Mouse (Mus musculus): Measurements from ENCODE around the gene Usp25. TPM values are rescaled to one million over a fixed set of nuclear protein-coding genes. Genes with fewer than 3 reads are reported as not detected.

The Usp25 gene
- polyA plus RNA-seq, 1 experiment from 2014 or later, result 29.9 TPM

DNA sequence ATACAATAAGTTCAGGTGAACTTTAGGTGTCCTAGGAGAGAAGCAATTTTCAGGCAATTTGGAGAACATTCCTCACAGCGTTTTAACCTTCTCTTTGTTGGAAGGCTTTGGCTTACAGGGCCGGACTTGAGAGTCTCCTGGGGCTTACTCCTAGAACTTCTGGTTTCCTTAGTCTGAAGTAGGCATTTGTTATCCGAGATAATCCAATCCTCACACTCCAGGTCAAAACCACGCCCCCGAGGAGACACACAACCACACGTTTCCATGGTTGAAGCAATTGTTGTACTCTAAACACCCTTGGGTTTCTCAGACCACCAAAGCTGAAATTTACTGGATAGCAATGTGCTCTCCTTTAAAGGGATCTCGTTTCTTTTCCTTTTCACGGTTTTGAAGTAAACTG lies 136.8 kb downstream of the Usp25 start:
- WGBS, result 61% methylated on average over 8 of the region's 8 CpGs
- Histone ChIP-seq H3K4me2 (no peak overlapping the region), H3K27ac (ENCODE audit: poor library complexity, severe bottlenecking) (no peak overlapping the region), H3K27me3 (replicated peaks) (no peaks in the 10 kb centered on the region), H3K36me3 (no peaks in the 10 kb centered on the region), H3K4me3 (no peak overlapping the region), H3K4me1 (replicated peaks) (no peaks in the 10 kb centered on the region), H3K9ac (no peak overlapping the region), H3K9me3 (replicated peaks) (no peaks in the 10 kb centered on the region)
- no peak for ATAC-seq (ENCODE audit: insufficient number of reproducible peaks, low FRiP score)

DNA sequence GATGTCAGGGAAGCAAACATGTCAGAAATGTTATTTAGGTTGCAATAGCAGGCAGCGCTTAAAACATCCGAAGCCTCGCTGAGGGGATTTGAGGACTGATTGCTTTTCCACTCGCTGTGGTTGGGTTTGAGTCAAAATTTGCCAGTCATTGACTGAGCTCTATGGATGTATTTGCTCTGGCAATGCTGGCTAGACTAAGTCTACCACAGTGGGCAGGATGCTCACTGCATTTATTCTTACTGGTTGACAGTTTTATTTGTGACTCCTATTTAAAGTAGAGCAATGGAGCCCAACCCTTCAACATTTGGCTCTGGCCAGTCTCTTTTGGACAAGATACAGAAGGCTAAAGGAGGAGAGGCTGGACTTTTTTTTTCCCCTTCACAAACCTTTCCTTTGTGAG lies 137.4 kb downstream of the Usp25 start:
- Histone ChIP-seq H3K9me3 (replicated peaks) (no peaks in the 10 kb centered on the region), H3K4me2 (no peak overlapping the region), H3K36me3 (no peaks in the 10 kb centered on the region), H3K9ac (no peak overlapping the region), H3K27ac (ENCODE audit: poor library complexity, severe bottlenecking) (no peak overlapping the region), H3K27me3 (replicated peaks) (no peaks in the 10 kb centered on the region), H3K4me3 (no peak overlapping the region), H3K4me1 (replicated peaks) (no peaks in the 10 kb centered on the region)
- no peak for ATAC-seq (ENCODE audit: insufficient number of reproducible peaks, low FRiP score)
- WGBS, result 81% methylated on average over 4 of the region's 4 CpGs

DNA sequence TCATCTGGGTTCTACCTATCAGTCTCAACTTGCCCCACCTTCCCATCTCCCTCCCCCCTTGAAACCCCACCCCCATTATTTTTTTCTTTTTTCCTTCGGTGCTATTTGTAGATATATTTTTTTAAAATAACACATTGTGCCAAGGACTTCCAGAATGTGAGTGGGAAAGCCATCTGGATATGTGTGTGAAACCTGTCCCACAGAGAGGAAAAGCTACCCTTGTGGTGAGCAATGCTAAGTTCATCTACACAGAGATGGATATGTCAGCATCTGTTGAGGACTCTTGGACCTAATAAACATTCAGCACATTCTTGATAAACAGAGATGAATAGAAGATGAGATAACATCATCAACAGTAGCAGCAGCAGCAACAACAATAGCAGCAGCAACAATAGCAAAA lies 138.8 kb downstream of the Usp25 start:
- ATAC-seq (ENCODE audit: insufficient number of reproducible peaks, low FRiP score), result no peak
- no peaks in the 10 kb centered on the region for H3K9me3 ChIP-seq (replicated peaks)
- no peak overlapping the region for H3K4me3 ChIP-seq
- H3K9ac ChIP-seq, result no peak overlapping the region
- H3K36me3 ChIP-seq, result no peaks in the 10 kb centered on the region
- WGBS, result 71% methylated on average over 1 of the region's 1 CpGs
- no peak overlapping the region for H3K4me2 ChIP-seq
- no peak overlapping the region for H3K27ac ChIP-seq (ENCODE audit: poor library complexity, severe bottlenecking)
- H3K27me3 ChIP-seq (replicated peaks), result no peaks in the 10 kb centered on the region
- no peaks in the 10 kb centered on the region for H3K4me1 ChIP-seq (replicated peaks)

DNA sequence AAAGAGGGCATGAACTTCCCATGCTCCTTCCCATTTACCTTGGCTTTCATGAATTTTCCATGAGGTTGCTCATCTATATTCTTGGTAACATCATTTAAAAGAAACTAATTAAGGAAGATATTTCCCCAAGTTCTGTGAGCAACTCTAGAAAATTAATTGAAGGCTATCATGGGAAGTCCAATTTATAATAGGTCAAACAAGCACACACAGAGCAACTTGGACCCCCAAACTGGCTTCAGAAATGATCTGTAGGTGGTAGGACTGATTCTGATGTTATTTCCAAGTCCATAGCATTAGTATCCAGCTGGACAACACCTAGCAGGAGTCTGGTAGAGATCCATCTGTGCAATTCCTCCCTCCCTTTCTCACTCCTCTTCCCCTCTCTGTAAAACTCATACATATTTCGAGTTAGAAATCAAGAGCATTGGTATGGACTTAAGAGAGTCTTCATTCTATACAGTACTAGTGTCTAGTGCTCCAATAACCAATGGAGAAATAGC lies 139.8 kb downstream of the Usp25 start:
- H3K4me3 ChIP-seq, result no peak overlapping the region
- H3K4me2 ChIP-seq, result no peak overlapping the region
- H3K9me3 ChIP-seq (replicated peaks), result no peaks in the 10 kb centered on the region
- no peak overlapping the region for H3K27ac ChIP-seq (ENCODE audit: poor library complexity, severe bottlenecking)
- no peak for ATAC-seq (ENCODE audit: insufficient number of reproducible peaks, low FRiP score)
- no peaks in the 10 kb centered on the region for H3K36me3 ChIP-seq
- WGBS, result 68% methylated on average over 1 of the region's 1 CpGs
- H3K9ac ChIP-seq, result no peak overlapping the region
- H3K27me3 ChIP-seq (replicated peaks), result no peaks in the 10 kb centered on the region
- no peaks in the 10 kb centered on the region for H3K4me1 ChIP-seq (replicated peaks)

DNA sequence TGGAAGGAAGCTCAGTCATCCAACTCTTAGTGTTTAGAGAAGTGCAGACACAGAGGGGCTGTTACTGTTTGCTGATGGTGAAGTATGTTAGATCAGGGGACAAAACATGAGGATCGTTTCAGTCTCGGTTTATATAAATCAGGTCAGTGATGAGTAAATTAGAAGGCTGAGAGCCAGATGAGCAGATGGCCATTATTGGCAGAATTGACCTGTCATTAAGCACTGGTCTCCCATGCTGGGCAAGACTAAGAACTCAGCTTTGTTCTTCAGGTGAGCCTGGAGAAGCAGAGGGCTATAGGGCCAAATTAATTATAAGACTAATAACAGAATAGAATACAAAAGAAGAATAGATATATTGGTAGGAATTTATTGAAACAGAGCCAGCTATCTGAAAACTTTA lies 140.3 kb downstream of the Usp25 start:
- Histone ChIP-seq H3K9me3 (replicated peaks) (no peaks in the 10 kb centered on the region), H3K9ac (no peak overlapping the region), H3K27ac (ENCODE audit: poor library complexity, severe bottlenecking) (no peak overlapping the region), H3K4me3 (no peak overlapping the region), H3K36me3 (no peaks in the 10 kb centered on the region), H3K4me2 (no peak overlapping the region), H3K4me1 (replicated peaks) (no peaks in the 10 kb centered on the region), H3K27me3 (replicated peaks) (no peaks in the 10 kb centered on the region)
- 89% methylated on average over 2 of the region's 2 CpGs for WGBS
- ATAC-seq (ENCODE audit: insufficient number of reproducible peaks, low FRiP score), result no peak

DNA sequence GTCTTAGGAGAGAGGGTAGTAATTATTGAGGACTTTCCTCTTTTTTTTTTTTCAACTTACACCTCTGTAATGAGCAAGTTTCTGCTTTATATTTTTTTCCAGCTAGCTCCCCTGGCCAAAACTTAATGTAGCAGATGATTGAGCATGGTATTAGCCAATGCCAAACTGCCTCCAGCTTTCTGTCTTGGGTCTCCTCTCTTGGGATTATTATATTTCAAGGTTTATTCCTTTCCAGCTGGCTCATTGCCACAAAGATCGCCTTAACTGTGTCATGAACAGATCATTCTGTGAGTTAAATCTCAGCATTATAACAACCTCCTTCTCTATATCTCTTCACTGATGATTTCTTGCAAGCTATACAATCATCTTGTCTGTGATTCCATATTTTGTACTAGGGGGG lies 141.3 kb downstream of the Usp25 start:
- no peaks in the 10 kb centered on the region for H3K36me3 ChIP-seq
- no peaks in the 10 kb centered on the region for H3K4me1 ChIP-seq (replicated peaks)
- 83% methylated on average over 1 of the region's 1 CpGs for WGBS
- H3K27me3 ChIP-seq (replicated peaks), result no peaks in the 10 kb centered on the region
- no peak overlapping the region for H3K27ac ChIP-seq (ENCODE audit: poor library complexity, severe bottlenecking)
- H3K4me3 ChIP-seq, result no peak overlapping the region
- no peak overlapping the region for H3K4me2 ChIP-seq
- no peak overlapping the region for H3K9ac ChIP-seq
- no peaks in the 10 kb centered on the region for H3K9me3 ChIP-seq (replicated peaks)
- ATAC-seq (ENCODE audit: insufficient number of reproducible peaks, low FRiP score), result no peak

All from heart, embryonic 12.5 days (tissue).